Mouse (Mus musculus) thymus, adult 2 months (tissue): ENCODE results near the gene Zfp113. TPM values are rescaled to one million over a fixed set of nuclear protein-coding genes. Genes with fewer than 3 reads are reported as not detected.

Experiments used
- DNase-seq: peaks from one replicate; pipeline ENCODE4 v3.0.0; 2021
- H3K27ac ChIP-seq: fragments of 200-500 bp; 2 replicates; pipeline ENCODE4 v1.5.1; 2012; ENCODE audit warnings: low read length, control low read depth; ENCODE audit not compliant: control insufficient read depth, insufficient read depth
- H3K27me3 ChIP-seq: fragments of 200-500 bp; 2 replicates; pipeline ENCODE4 v1.6.1; 2012; ENCODE audit warnings: mild to moderate bottlenecking, low read length, moderate library complexity, mixed read lengths; ENCODE audit not compliant: control insufficient read depth, insufficient read depth
- H3K36me3 ChIP-seq: fragments of 200-500 bp; 2 replicates; pipeline ENCODE4 v1.6.1; 2012; ENCODE audit warnings: mild to moderate bottlenecking, low read length, moderate library complexity; ENCODE audit not compliant: control insufficient read depth, insufficient read depth
- H3K4me1 ChIP-seq: fragments of 200-500 bp; replicated peaks from 2 replicates; pipeline ENCODE4 v1.6.1; 2012; ENCODE audit warnings: low read length; ENCODE audit not compliant: control insufficient read depth, insufficient read depth
- H3K4me3 ChIP-seq: fragments of 200-500 bp; 2 replicates; pipeline ENCODE4 v1.5.1; 2012; ENCODE audit warnings: mild to moderate bottlenecking, low read length, control low read depth, moderate library complexity; ENCODE audit not compliant: control insufficient read depth, insufficient read depth
- CTCF ChIP-seq: fragments of 200-500 bp; IDR thresholded peaks from 2 replicates; pipeline ENCODE4 v1.5.1; 2012; ENCODE audit warnings: mild to moderate bottlenecking, control low read depth, low read length, moderate library complexity, borderline replicate concordance; ENCODE audit not compliant: control insufficient read depth, poor library complexity, insufficient read depth; ENCODE audit errors: extremely low read depth
- POLR2A ChIP-seq: fragments of 200-500 bp; IDR thresholded peaks from 2 replicates; pipeline ENCODE4 v1.6.1; 2012; ENCODE audit warnings: mild to moderate bottlenecking, low read length, control low read depth, moderate library complexity; ENCODE audit not compliant: control insufficient read depth, poor library complexity, insufficient read depth; ENCODE audit errors: extremely low read depth
- WGBS: fragments of 180-500 bp; shearing (Covaris S2); methylation state at CpG from one replicate; pipeline ENCODE4 v1.1.7; 2018; 5-methylcytosine and 5-hydroxymethylcytosine counted together
- polyA plus RNA-seq: library from polyadenylated mRNA; depleted of rRNA; stranded (reverse); fragments of >200 nt; gene quantifications from 2 replicates; pipeline ENCODE4 v1.2.3, GENCODE M21; 2012; rRNA removed

Gene Zfp113
- polyA plus RNA-seq: 3.3 and 3.6 TPM in 2 replicates

DNA sequence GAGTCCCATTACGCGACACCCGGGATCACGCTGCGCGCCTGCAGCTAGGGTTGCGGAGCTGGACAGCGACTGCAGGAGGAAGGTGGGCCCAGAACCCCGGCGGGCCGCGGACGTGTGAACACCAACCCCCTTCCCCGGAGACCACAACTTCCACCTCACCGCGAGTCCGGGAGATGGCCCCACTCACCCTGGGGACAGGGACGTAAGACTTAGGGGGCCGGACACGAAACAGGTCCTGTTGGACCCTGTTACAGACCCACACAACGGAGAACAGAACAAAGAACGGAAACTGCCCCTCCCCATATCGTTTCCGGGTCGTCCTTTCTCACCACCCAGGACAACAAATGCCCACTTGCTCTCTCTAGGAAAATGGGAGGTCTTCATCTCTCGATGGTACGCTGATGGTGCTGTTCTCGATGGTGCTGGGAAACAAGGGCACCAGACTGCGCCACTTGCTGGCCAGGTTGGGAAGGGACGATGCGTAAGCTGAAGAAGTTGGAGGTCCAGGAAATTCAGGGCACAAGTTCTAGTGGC, at the start of gene Zfp113:
Zfp113 (minus strand) TSS at position 302 of the 534 bp plus-strand sequence.
- under 1% methylated on average over 31 of the region's 31 CpGs for WGBS
- Histone ChIP-seq H3K27ac (peak within 1 kb of the TSS; percentile 33), H3K4me3 (peak within 1 kb of the TSS; percentile 85), H3K27me3 (no peaks in the 10 kb centered on the region), H3K4me1 (no peaks in the 10 kb centered on the region; the same call in 1 of the 2 replicates), H3K36me3 (peaks cover 13% of the 10 kb centered on the region)
- peak; percentile 91 for DNase-seq
- TF ChIP-seq CTCF (peak; percentile 75; the same call in 1 of the 2 replicates), POLR2A (no peak)

DNA sequence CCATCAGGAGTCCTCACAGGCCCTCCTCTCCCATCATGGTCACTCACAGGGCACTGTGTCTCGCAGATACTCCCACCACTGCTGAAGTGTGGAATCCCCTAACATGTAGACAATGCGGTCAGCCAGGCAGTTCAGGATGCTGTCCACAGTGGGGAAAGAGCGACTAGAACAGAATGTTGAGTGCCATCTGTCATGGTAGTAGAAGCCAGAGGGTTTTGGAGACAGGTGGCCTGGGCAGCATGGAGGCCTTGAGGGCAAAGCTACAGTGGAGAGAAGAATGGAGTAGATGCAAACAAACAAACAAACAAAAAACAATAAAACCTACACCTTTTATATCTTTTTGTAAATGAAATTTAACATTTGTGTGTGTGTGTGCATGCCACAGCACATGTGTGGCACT, 46.5 kb upstream of the Zfp113 start:
- H3K4me3 ChIP-seq: no peak overlapping the region
- H3K36me3 ChIP-seq: no peaks in the 10 kb centered on the region
- WGBS: 96% methylated on average over 3 of the region's 3 CpGs
- H3K27ac ChIP-seq: no peak overlapping the region
- H3K4me1 ChIP-seq: no peaks in the 10 kb centered on the region
- TF ChIP-seq CTCF (no peak), POLR2A (no peak)
- no peaks in the 10 kb centered on the region for H3K27me3 ChIP-seq
- DNase-seq: no peak

DNA sequence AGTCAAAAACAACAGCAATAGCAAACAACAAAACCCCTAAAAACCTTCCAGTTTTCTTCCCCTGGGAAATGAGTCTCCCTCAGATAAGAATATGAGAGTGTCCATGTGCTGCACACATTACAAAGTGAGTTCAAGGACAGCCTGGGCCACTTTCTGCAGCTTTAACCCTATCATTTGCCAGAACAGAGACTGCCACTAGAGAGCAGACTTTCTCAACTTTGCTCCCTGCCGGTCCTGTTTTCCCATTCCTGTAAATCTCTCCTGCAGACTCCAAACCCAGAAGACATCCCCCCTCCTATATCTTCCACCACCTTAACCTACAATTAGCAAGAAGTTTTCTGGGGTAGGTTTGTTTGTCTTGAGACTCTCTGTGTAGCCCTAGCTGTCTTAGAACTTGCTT, 44.0 kb upstream of the Zfp113 start:
- WGBS: 27% methylated on average over 1 of the region's 1 CpGs
- TF ChIP-seq POLR2A: no peak
- TF ChIP-seq CTCF: no peak
- no peaks in the 10 kb centered on the region for H3K27me3 ChIP-seq

DNA sequence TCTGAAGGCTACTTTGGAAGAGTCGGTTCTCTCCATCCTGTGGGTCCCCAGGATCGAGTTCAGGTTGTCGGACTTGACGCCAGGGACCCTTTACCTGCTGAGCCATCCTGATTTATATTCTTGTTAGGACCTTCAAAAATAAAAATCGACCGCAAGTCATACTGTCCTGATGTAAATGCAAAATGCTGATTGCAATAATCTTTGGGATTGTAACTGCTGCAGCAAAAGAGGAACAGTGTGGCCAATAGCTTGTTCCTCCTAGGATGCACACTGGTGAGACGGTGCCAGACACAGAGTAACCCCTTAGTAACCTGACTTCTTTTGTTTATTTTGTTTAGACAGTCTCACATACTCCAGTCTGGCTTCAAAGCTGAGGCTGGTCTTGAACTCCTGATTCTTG, 39.9 kb upstream of the Zfp113 start:
- TF ChIP-seq POLR2A: no peak
- no peak for TF ChIP-seq CTCF
- H3K4me1 ChIP-seq: peaks cover 5% of the 10 kb centered on the region
- no peak overlapping the region for H3K4me3 ChIP-seq
- no peak for DNase-seq
- H3K36me3 ChIP-seq: no peaks in the 10 kb centered on the region
- no peak overlapping the region for H3K27ac ChIP-seq
- no peaks in the 10 kb centered on the region for H3K27me3 ChIP-seq
- 69% methylated on average over 7 of the region's 7 CpGs for WGBS

More for the DNA sequence above, 44.0 kb upstream of the Zfp113 start:
- H3K36me3 ChIP-seq: no peaks in the 10 kb centered on the region
- no peak overlapping the region for H3K4me3 ChIP-seq
- no peak overlapping the region for H3K27ac ChIP-seq
- DNase-seq: no peak
- H3K4me1 ChIP-seq: peaks cover 5% of the 10 kb centered on the region

DNA sequence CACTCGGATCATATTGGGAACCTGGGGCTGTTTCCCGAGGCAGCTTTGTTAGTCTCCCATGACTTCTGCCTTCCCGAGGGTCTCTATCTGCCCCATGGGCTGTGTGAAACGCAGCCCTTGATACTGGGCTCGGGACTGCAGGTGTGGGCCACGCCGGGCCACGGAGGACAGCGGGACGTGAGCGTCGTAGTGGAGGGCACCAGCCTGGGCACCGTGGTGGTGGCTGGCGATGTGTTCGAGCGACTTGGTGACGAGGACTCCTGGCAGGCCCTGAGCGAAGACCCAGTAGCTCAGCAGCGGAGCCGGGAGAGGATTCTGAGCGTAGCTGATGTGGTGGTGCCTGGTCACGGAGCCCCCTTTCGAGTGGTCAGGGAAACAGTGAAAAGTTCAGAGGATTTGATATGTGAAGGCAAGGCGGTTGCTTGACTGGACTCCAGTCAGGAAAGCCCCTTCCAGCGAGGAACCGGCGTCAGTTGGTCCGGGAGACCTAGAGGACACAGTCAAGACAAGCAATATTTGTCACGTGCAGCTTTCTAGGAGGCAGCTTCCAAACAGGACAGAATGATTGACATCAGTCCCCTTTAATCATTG, 39.3 kb upstream of the Zfp113 start:
- no peaks in the 10 kb centered on the region for H3K36me3 ChIP-seq
- DNase-seq: peak; percentile 35
- WGBS: 3% methylated on average over 29 of the region's 29 CpGs
- no peak overlapping the region for H3K27ac ChIP-seq
- TF ChIP-seq POLR2A: no peak
- TF ChIP-seq CTCF: no peak
- peaks cover 5% of the 10 kb centered on the region for H3K4me1 ChIP-seq
- no peaks in the 10 kb centered on the region for H3K27me3 ChIP-seq
- H3K4me3 ChIP-seq: peak overlapping the region; percentile 54

DNA sequence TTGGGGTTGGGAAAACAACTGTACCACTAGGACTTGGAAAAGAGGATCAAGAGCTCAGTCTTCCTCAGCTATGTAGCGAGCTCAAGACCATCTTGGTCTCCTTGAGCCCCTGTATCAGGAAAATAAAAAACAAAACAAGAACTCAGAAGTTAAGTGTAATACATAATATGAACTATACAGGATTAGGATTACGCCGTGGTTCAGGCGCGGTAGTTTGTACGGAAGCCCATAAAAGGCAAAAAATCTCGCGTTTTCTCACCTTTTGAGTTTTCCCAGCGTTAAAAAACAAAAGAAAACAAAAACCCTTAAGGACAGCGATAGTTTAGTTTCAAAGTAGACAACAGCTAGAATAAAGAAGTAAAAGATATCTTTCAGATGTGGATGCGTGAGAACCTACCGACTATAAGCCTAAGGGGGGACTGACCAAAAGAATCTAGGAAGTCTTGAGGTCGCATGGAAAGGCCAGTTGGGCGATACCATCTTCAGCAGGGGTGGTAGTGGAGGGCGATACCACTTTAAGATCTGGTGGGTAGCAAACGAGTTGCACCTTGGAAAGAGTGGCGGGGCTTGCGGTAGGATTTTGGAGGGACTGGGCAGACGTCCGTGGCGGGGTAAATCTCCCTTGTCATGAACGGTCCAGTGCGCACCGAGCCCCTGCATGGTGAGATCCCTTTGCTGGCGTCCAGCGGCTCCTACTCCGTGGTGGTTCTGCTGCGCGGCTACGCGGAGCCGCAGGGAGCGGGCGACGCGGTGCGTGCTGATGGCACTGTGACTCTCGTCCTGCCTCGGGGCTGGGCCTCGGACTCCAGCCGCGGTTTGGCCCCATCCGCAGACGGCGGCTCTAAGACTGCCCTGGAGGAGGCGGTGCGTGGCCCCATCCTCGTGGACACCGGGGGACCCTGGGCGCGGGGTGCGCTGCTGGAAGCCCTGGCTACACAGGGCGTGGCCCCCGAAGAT, 38.5 kb upstream of the Zfp113 start, which contains the start of gene Mblac1:
Mblac1 (plus strand) TSS at position 544 of the 957 bp plus-strand sequence.
- DNase-seq: peak; percentile 83
- Histone ChIP-seq H3K4me1 (peaks cover 5% of the 10 kb centered on the region), H3K36me3 (no peaks in the 10 kb centered on the region), H3K27me3 (no peaks in the 10 kb centered on the region), H3K4me3 (peak within 1 kb of the TSS; percentile 54), H3K27ac (no peak within 1 kb of the TSS)
- TF ChIP-seq CTCF (0 out of 2 replicates have a peak, but pooled peaks have one; percentile 60), POLR2A (peak; percentile 17; the same call in 1 of the 2 replicates)
- WGBS: 3% methylated on average over 54 of the region's 54 CpGs
